Mouse (Mus musculus) embryonic stem cell, embryonic (primary cell): ENCODE measurements around the gene Med19.
"Not testable (repeated sequence)": the region's sequence is repeated elsewhere in the genome, so short reads cannot be mapped to it uniquely, and the experiment has no call there.

Source experiments
- CTCF ChIA-PET, 4 experiments: fragments of 300-600 bp in 2 of 4; fragments of 350-600 bp in 2 of 4; sonication (Branson Sonifier 250); formaldehyde crosslinking; loops; one replicate each; lab custom pipeline; 2022; ENCODE audit warnings: inconsistent platforms in 2 of 4; lab: Charles Lee
- POLR2A ChIA-PET, 4 experiments: fragments of 300-600 bp in 2 of 4; fragments of 350-600 bp in 2 of 4; sonication (Branson Sonifier 250); formaldehyde crosslinking; loops; one replicate each; lab custom pipeline; 2022; ENCODE audit warnings: antibody characterized with exemption in 4 of 4, inconsistent platforms in 1 of 4; lab: Charles Lee

Gene Med19

DNA sequence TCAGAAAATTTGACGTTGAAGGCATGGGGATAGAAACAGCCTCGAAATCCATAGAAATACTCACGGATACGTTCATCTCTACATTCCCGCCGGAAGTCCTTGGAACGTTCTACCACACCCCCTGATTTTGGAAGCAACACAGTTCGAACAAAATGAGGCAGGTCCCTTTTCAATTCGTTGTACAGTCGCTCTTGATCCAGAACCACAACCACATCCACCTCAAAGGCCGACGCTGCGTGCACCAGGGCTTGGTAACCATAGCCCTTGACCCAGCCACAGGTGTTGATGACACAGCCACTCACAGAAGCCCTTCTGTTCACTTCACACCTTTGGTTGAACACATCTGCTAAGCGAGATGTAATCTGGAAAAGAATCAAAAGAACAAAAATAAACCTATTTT is 45.7 kb downstream of the Med19 start:
- ChIA-PET CTCF (interaction anchor here in 1 of 4 experiments (1.5 kb wide), 1 partner anchor 17 kb away, joined by 4 read pairs; no protein-coding TSS in a partner anchor), POLR2A (interaction anchor here in 3 of 4 experiments (0.9 to 5.6 kb wide), 13 partner anchors 7 to 54 kb away, joined by 3 to 151 read pairs (median 4); partner anchors contain the start of genes Gm19426 (in 2 of the 3), Gm28635 (in 2 of the 3) and Med19 (in 2 of the 3))

DNA sequence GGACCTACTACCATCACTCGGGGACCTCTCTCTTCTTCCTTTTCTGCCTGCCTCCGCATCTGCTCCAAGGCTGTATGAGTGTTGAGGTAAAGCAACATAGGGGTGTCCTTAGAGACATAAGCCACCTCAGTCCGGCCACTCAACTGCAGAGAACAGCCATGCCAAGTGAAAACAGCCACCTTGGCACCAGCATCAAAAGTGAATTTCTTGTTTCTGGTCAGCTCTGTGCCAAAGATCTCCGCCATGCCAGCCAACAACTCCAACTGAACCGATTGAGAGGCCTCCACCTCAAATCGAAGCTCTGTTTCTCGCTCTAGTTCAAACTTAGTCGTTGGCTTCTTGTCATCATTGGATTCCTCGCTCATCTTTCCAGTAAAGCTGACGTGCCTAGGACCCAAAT is 47.6 kb downstream of the Med19 start:
- POLR2A ChIA-PET = interaction anchor here in 3 of 4 experiments (0.6 to 5.6 kb wide), 22 partner anchors 7 to 245 kb away, joined by 3 to 151 read pairs (median 8); partner anchors contain the start of genes Gm19426 (in 3 of the 3), Gm28635 (in 1 of the 3), Med19 (in 1 of the 3) and Ube2l6 (in 1 of the 3)
- CTCF ChIA-PET = interaction anchor here in 1 of 4 experiments (1.1 kb wide), 1 partner anchor 73 kb away, joined by 3 read pairs; the partner anchor contains the start of gene Ube2l6

DNA sequence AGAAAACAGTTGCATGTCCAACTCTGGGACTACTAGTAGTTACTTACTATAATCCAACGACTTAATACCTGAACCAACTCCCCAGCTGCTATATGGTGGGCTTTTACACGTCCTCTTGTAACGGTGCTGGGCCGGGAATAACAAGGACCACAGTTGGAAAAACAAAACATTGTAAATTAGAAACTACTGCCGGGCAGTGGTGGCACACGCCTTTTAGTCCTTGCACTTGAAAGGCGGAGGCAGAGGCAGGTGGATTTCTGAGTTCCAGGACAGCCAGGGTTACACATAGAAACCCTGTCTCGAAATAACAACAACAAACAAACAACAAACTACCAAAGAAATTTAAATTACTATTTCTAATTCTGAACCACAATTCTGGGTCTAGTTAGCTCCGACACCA is 48.5 kb downstream of the Med19 start:
- CTCF ChIA-PET = interaction anchor here (0.6 to 1.1 kb wide), 5 partner anchors 72 to 149 kb away, joined by 3 to 6 read pairs (median 3); partner anchors contain the start of gene Ube2l6 (in 2 of the 4)

DNA sequence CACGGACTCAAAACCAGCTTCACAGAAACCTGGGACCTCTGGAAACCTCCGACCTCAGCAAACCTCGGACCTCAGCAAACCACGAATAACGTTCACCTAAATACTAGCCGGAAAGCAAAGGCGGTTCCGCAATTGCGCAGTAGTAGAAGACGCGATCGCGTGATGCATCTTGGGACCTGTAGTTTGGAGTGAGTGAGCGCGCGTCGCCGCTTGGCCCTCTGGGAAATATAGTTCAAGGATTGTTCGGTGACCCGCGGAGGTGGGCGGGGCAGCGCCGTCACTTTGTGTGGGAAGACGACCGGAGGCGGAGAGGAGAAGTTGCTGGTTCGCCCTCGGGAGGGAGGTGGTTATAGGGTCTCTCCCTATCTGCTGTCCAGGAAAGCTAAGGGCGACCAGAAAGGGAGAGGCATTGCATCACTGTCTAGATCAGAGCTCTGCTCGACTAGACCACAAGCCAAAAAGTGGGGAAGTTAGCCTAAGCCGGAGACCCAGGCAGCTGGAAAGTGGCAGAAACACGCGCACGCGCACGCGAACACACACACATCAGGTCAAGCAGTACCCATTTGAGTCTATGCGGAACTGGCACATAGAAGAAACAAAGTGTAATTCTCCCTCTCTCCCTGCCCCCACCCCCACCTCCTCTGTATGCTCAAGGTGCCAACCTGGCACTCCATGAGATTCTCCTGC is 49.1 kb downstream of the Med19 start, which contains the start of gene Clp1:
Clp1 (minus strand) TSS at position 179 of the 687 bp plus-strand sequence.
- POLR2A ChIA-PET = interaction anchor here (0.6 to 5.6 kb wide), 56 partner anchors 9 to 246 kb away, joined by 3 to 151 read pairs (median 5); partner anchors contain the start of genes Gm19426 (in 3 of the 4), Gm28635 (in 2 of the 4), Med19 (in 2 of the 4) and Ube2l6 (in 2 of the 4)
- CTCF ChIA-PET = interaction anchor here in 2 of 4 experiments (0.5 to 1.1 kb wide), 3 partner anchors 72 to 161 kb away, joined by 4 to 17 read pairs (median 6); partner anchors contain the start of gene Ube2l6 (in 1 of the 2)

More for the DNA sequence above, 48.5 kb downstream of the Med19 start:
- POLR2A ChIA-PET = interaction anchor here (0.6 to 5.6 kb wide), 56 partner anchors 8 to 245 kb away, joined by 3 to 151 read pairs (median 5); partner anchors contain the start of genes Gm19426 (in 3 of the 4), Ube2l6 (in 2 of the 4), Zdhhc5 (in 2 of the 4) and Ctnnd1 (in 1 of the 4)

DNA sequence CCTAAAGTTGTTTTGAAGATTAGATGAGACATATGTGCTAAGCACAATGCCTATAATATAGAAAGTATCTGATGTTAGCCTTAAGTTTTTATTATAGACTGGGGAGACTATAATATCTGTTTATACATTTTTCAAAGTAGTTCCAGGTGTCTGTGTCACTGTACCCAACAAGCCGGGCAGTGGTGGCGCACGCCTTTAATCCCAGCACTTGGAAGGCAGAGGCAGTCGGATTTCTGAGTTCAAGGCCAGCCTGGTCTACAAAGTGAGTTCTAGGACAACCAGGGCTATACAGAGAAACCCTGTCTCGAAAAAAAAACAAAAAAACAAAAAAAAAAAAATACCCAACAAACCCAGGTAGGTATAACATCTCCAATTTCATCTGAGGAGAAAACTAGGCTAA is 50.0 kb downstream of the Med19 start:
- POLR2A ChIA-PET, CTCF ChIA-PET: not testable (repeated sequence)

DNA sequence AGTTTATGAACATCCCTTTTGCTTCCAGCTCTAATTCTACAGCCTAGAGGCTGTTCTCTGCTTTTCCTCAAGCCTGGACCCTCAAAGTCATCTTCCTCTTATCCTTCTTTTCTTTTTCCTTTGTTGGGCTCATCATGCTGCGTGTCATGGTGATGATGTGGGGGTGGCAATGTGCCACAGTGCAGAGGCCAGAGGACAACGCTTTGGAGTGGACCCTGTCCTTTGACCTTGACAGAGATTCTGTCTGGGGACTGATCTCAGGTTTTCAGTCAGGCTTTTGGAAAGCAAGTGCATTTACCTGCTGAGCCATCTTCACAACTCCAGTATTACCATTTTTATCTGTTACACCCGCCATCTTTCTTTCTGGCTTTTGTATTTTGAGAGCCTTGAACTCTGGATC is 53.0 kb downstream of the Med19 start:
- ChIA-PET POLR2A (interaction anchor here in 2 of 4 experiments (0.5 to 8.4 kb wide), 7 partner anchors 10 to 81 kb away, joined by 3 to 112 read pairs (median 4); partner anchors contain the start of genes Gm19426 (in 1 of the 2) and Ube2l6 (in 1 of the 2)), CTCF (no interaction called here)

DNA sequence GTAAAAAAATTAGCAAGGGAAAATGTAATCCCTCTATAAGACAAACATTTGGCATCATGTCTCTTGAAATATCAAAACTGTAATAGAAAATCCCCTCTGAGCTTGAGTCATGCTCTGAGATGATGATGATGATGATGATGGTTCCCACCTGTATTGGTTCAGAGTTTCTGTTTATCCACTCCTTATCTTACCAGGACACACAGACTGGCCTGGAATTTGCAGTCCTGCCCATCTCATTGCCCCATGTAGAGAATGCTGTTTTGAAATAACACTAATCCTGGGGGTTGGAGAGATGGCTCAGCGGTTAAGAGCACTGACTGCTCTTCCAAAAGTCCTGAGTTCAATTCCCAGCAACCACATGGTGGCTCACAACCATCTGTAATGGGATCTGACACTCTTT is 54.2 kb downstream of the Med19 start:
- CTCF ChIA-PET = interaction anchor here in 1 of 4 experiments (0.9 kb wide), 1 partner anchor 26 kb away, joined by 3 read pairs; no protein-coding TSS in a partner anchor
- POLR2A ChIA-PET = interaction anchor here in 3 of 4 experiments (0.5 to 16.2 kb wide), 8 partner anchors 9 to 116 kb away, joined by 3 to 679 read pairs (median 10); partner anchors contain the start of genes Gm19426 (in 1 of the 3) and Ube2l6 (in 1 of the 3)

DNA sequence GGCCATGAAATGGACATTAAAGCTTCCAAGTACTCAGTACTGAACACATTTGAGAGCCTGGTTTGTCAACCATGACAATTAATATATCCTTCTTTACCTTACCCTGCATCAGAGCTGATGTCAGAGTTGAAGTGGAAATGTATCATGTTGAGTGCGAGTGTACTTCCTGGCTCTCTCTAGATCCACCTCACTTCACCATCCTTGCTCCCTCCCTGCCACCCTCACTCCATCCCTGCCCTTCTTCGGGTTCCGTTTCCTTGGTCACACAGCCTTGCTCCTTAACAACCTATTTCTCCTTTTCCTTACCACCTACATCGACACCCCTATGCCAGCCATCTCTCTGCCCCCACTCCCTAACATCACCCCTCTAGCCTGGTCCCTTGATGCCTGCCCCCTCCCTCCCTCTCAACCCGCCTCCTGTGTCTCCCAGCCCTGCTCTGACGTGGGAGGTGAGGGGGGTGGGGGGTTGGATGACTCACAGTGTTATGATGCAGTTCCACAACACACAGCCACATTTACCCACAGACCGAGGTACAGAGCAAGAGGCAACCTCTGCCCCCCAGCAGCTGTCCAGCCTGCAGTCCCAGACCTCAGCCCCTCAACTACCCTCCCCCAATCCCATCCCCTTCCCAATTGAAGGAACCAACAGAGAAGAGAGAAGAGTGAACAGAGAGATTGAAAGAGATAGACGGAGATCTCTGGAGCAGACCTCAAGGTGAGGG is 55.5 kb downstream of the Med19 start, which contains the start of gene Ypel4:
Ypel4 (plus strand) TSS at position 480 of the 722 bp plus-strand sequence.
- POLR2A ChIA-PET = interaction anchor here in 3 of 4 experiments (0.6 to 23.6 kb wide), 18 partner anchors 8 to 117 kb away, joined by 3 to 679 read pairs (median 7); partner anchors contain the start of genes Serping1 (in 2 of the 3), Clp1 (in 1 of the 3), Gm19426 (in 1 of the 3) and Slc43a1 (in 1 of the 3)
- CTCF ChIA-PET = interaction anchor here in 2 of 4 experiments (0.6 to 1.0 kb wide), 2 partner anchors 65 kb away, joined by 3 to 6 read pairs; partner anchors contain the start of gene Ube2l6 (in 2 of the 2)

DNA sequence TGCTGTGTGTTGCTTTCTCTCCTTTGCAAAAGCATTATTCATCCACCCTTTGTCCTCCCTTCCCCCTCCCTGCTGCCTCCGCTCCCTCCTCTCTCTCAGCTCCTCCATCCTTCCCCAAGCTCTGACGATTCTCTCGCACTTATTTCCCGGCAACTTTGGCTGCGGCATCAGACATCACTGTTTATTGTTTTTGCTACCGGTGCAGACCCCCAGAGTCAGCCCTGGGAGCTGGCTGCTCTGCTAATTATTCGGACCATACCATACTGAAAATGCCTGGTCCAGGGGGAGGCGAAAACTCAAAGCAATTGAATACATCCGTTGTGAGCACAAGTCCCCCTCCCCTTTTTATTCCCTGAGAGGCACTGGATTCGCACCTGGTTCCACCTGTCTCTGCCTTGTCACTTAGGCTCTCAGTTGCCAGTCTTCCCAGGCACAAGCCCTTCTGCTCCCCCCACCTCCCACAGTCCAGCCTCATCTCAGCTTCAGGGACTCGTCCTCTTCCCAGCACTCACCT is 56.2 kb downstream of the Med19 start:
- ChIA-PET CTCF (interaction anchor here in 3 of 4 experiments (0.6 to 1.0 kb wide), 3 partner anchors 64 to 73 kb away, joined by 3 to 6 read pairs (median 5); partner anchors contain the start of gene Ube2l6 (in 2 of the 3)), POLR2A (interaction anchor here in 3 of 4 experiments (0.6 to 23.6 kb wide), 20 partner anchors 8 to 103 kb away, joined by 3 to 679 read pairs (median 11); partner anchors contain the start of genes Clp1 (in 2 of the 3), Serping1 (in 2 of the 3), Ube2l6 (in 2 of the 3) and Gm19426 (in 1 of the 3))

DNA sequence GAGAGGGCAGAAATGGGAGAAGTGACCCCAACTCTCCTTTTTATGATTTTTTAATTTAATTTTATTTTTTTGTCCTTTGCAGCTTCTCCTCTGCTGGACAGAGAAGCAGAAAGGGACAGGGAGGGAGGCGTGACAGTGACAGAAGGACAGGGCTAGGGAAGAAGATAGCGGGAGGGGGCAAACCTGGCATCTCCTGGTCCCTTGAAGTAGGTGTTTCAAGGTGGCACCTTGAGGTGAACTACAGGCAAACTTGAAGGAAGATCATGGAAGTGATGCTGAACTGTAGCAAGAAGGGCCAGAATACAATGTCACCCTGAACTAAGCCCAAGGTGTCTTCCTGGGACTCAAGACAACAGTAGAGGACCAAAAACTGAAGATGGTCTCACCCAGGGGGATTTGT is 56.7 kb downstream of the Med19 start:
- POLR2A ChIA-PET = interaction anchor here in 3 of 4 experiments (0.6 to 23.6 kb wide), 25 partner anchors 7 to 134 kb away, joined by 3 to 679 read pairs (median 6); partner anchors contain the start of genes Clp1 (in 2 of the 3), Serping1 (in 2 of the 3), Ube2l6 (in 2 of the 3) and Gm19426 (in 1 of the 3)
- CTCF ChIA-PET = interaction anchor here in 2 of 4 experiments (0.6 to 1.1 kb wide), 4 partner anchors 22 to 74 kb away, joined by 3 to 5 read pairs (median 3); partner anchors contain the start of gene Ube2l6 (in 1 of the 2)

DNA sequence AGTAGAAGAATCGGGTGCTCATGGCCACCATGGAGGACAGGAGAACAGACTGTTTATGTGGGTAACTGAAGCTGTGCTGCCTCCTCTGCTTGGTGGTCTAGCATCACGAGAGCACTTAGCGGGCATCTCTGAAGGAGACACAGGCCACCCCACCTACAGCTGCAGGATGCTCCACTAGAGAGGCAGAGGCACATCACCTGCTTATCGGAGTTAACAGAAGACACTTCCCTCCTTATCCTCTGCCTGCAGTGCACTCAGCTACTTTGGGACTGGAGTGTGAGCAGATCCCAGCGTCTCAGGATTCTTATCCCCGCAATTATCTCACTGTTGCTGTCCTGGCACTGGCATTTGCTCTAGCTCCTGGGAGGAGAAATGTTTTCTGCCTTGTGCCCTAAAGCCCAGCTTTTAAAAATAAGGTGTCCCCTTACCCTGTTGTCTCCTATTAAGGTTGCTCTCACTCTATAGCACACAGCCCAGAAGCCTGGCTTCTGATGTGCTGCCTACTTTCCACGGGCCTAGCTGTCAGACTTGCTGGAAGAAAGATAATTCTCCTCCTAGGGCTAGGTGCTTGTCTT is 57.2 kb downstream of the Med19 start:
- ChIA-PET CTCF (interaction anchor here in 3 of 4 experiments (0.6 to 2.3 kb wide), 5 partner anchors 20 to 71 kb away, joined by 3 to 9 read pairs (median 3); partner anchors contain the start of gene Ube2l6 (in 2 of the 3)), POLR2A (interaction anchor here (0.6 to 23.6 kb wide), 32 partner anchors 7 to 133 kb away, joined by 3 to 679 read pairs (median 8); partner anchors contain the start of genes Clp1 (in 4 of the 4), Serping1 (in 2 of the 4), Slc43a1 (in 2 of the 4) and Ube2l6 (in 2 of the 4))

DNA sequence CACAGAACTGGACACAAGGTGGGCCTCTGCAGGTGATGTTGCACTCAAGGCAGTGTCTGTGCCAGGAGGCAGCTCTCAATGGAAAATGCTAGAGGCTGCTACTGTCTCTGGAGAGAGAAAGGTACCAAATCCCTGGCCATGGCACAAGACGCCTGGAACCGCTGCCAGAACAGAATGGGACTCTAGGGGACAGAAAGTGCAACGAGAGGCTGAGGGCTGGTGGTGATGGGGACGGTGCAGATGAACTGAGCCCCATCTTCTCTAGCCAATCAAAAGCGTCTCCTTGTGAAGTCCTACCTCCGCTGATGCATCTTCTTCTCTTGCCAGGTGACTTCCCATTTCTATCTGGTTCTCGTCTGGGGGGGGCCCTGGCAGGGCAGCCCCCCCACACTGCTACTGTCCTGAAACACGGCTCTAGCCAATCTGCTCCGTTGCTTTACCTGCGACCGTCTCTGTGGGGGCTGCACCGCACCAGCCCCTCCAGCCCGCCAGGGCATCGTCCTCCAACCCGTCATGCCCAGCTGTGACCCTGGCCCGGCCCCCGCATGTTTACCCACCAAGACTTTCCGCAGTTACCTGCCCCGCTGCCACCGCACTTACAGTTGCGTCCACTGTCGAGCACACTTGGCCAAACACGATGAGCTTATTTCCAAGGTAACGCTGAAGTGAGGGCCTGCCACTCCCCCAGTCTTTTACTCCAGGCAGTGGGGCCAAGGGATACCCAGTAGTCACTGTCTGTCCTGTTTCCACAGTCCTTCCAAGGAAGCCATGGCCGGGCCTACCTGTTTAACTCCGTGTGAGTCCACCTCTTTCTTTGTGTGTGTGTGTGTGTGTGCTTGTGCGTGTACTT is 58.3 kb downstream of the Med19 start:
- POLR2A ChIA-PET = interaction anchor here (0.6 to 23.6 kb wide), 47 partner anchors 6 to 311 kb away, joined by 3 to 679 read pairs (median 5); partner anchors contain the start of genes Clp1 (in 4 of the 4), Serping1 (in 3 of the 4), Slc43a1 (in 2 of the 4) and Ube2l6 (in 2 of the 4)
- CTCF ChIA-PET = interaction anchor here in 3 of 4 experiments (0.6 to 5.8 kb wide), 9 partner anchors 19 to 62 kb away, joined by 3 to 45 read pairs (median 3); partner anchors contain the start of gene Ube2l6 (in 2 of the 3)

DNA sequence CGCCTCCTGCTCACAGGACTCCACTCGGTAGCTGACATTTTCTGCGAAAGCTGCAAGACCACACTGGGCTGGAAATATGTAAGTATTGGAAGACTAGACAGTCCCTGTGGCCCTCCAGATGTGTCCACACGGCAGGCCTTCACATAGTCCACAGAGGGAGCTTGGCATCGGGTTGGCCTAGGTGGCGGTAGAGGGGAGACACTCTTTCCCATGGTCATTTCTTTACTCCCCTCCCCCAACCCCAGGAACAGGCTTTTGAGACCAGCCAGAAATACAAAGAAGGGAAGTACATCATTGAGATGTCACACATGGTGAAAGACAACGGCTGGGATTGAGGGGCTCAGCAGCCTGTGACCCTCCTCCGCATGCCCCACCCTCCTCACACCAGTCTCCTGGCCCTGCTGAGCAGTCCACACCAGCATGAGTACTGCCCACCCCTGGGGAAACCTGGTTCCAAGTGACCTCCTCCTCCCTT is 59.3 kb downstream of the Med19 start:
- ChIA-PET CTCF (interaction anchor here in 3 of 4 experiments (0.5 to 5.8 kb wide), 12 partner anchors 21 to 668 kb away, joined by 3 to 47 read pairs (median 4); partner anchors contain the start of gene Ube2l6 (in 3 of the 3)), POLR2A (interaction anchor here (0.5 to 23.6 kb wide), 37 partner anchors 5 to 310 kb away, joined by 3 to 679 read pairs (median 6); partner anchors contain the start of genes Clp1 (in 3 of the 4), Serping1 (in 2 of the 4), Slc43a1 (in 2 of the 4) and Ube2l6 (in 2 of the 4))
